ENCODE assay signal across 10 mouse cellular contexts in the genomic region with DNA sequence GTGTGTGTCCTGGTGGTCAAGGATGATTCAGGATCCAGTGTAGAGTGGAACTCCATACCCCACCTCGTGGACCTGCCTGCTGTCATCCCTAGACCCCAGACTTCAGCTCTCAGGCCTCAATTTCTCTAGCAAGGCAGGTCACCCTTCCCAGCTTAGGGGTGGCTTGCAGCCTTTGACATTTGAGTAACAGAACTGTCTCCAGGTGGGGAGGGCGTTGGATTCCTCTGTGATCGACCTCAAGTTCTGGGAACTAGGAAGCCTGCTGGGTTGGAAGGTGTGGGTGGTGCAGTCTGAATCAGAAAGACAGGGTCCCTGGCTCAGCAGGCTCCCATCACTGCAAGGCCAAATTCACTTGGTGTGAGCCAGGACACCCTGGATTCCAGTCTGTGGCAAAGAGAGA. TPM values are rescaled to one million over a fixed set of nuclear protein-coding genes. Genes with fewer than 3 reads are reported as not detected.
DNase-seq lines count a peak whose midpoint lies in the region; ATAC-seq and TF ChIP-seq lines count a peak whose summit lies in the region.
"Had no signal": no experiment of that assay in that cellular context is flagged by ENCODE, and none has a peak within 500 bp of the region (broad histone marks: within the 10 kb centered on the region; RNA-seq: fewer than 3 reads in every experiment).

No protein-coding gene starts in this region.

- TF ChIP-seq POLR2A in MEL (IDR thresholded peaks at IDR 0.05; ENCODE audit: control insufficient read depth in 1 of 2, insufficient read depth in 1 of 2, low read depth in 1 of 2, low read length in 2 of 2, poor library complexity in 1 of 2) = 0 out of 4 replicates have a peak, but pooled peaks of 1 of the 2 experiments have one; percentile 13

- no peaks in the 10 kb centered on the region for H3K27me3 ChIP-seq in kidney, embryonic 15.5 days
- H3K27me3 ChIP-seq in MEL (ENCODE audit: control insufficient read depth in 1 of 2, insufficient read depth in 2 of 2, low read length in 2 of 2) = no peaks in the 10 kb centered on the region
- no peaks in the 10 kb centered on the region for H3K27me3 ChIP-seq in forebrain, embryonic 14.5 days (replicated peaks; ENCODE audit: control insufficient read depth, insufficient read depth, low read length)
- H3K27me3 ChIP-seq in midbrain, embryonic 11.5 days (ENCODE audit: control insufficient read depth, insufficient read depth, low read length) = no peaks in the 10 kb centered on the region
- H3K27me3 ChIP-seq: Patski had no signal

- no peak for TF ChIP-seq RAD21 in MEL (IDR thresholded peaks at IDR 0.05; ENCODE audit: low read depth, low read length)

- H3K27ac ChIP-seq in kidney, embryonic 15.5 days = no peak overlapping the region
- no peak overlapping the region for H3K27ac ChIP-seq in MEL (ENCODE audit: control insufficient read depth, low read depth, low read length)
- no peak overlapping the region for H3K27ac ChIP-seq in forebrain, embryonic 14.5 days (ENCODE audit: low read depth, low read length)
- no peak overlapping the region for H3K27ac ChIP-seq in midbrain, embryonic 11.5 days (ENCODE audit: low read depth, low read length)

- DNase-seq in kidney, postnatal 4 days = no peak
- no peak for DNase-seq in MEL (ENCODE audit: low read depth, low spot score)
- no peak for DNase-seq in forebrain, embryonic 14.5 days (ENCODE audit: low spot score)
- DNase-seq in midbrain, embryonic 11.5 days (ENCODE audit: low spot score, missing footprints) = no peak
- no peak for DNase-seq in retina, postnatal 1 day
- DNase-seq in frontal cortex, postnatal 10 days (ENCODE audit: low spot score in 2 of 2) = no peak
- DNase-seq: gastrocnemius, adult 2 months; kidney, postnatal 25 days had no signal

- peak overlapping the region; percentile 96; the same call in 1 of the 2 replicates for H3K4me2 ChIP-seq in kidney, embryonic 15.5 days
- H3K4me2 ChIP-seq in forebrain, embryonic 14.5 days (ENCODE audit: low read length) = peak overlapping the region; percentile 95; the same call in 1 of the 2 replicates
- no peak overlapping the region for H3K4me2 ChIP-seq in midbrain, embryonic 11.5 days

- no peaks in the 10 kb centered on the region for H3K9me3 ChIP-seq in kidney, embryonic 15.5 days (replicated peaks)
- no peaks in the 10 kb centered on the region for H3K9me3 ChIP-seq in MEL (replicated peaks; ENCODE audit: insufficient read depth, low read length)
- no peaks in the 10 kb centered on the region for H3K9me3 ChIP-seq in forebrain, embryonic 14.5 days (replicated peaks; ENCODE audit: control insufficient read depth, low read length)
- no peaks in the 10 kb centered on the region for H3K9me3 ChIP-seq in midbrain, embryonic 11.5 days (ENCODE audit: control insufficient read depth, low read length)

- no peaks in the 10 kb centered on the region for H3K36me3 ChIP-seq in kidney, embryonic 15.5 days
- peaks cover 0 to 45% of the 10 kb centered on the region in 2 experiments; a peak in 2 of 4 replicates for H3K36me3 ChIP-seq in MEL (ENCODE audit: control insufficient read depth in 1 of 2, insufficient read depth in 2 of 2, low read length in 2 of 2)
- H3K36me3 ChIP-seq in forebrain, embryonic 14.5 days (ENCODE audit: control insufficient read depth, insufficient read depth, low read length) = no peaks in the 10 kb centered on the region
- H3K36me3 ChIP-seq in midbrain, embryonic 11.5 days (ENCODE audit: control insufficient read depth, insufficient read depth, low read length) = no peaks in the 10 kb centered on the region

- H3K4me1 ChIP-seq in kidney, embryonic 15.5 days = peaks cover 86% of the 10 kb centered on the region
- peaks cover 18 to 63% of the 10 kb centered on the region in 2 experiments; a peak in 3 of 4 replicates for H3K4me1 ChIP-seq in MEL (ENCODE audit: control insufficient read depth in 1 of 2, insufficient read depth in 2 of 2, low read length in 2 of 2)
- peaks cover 33% of the 10 kb centered on the region for H3K4me1 ChIP-seq in forebrain, embryonic 14.5 days (ENCODE audit: control insufficient read depth, insufficient read depth, low read length)
- peaks cover 33% of the 10 kb centered on the region for H3K4me1 ChIP-seq in midbrain, embryonic 11.5 days (ENCODE audit: control insufficient read depth, insufficient read depth, low read length)

- H3K79me2 ChIP-seq in MEL (ENCODE audit: control insufficient read depth, insufficient read depth, low read length, poor library complexity) = peaks cover 73% of the 10 kb centered on the region

- no peak for TF ChIP-seq CTCF in MEL (IDR thresholded peaks at IDR 0.05 in 2 of 3, conservative IDR thresholded peaks at IDR 0.05 in 1 of 3; ENCODE audit: control insufficient read depth in 1 of 3, insufficient read depth in 1 of 3, low read depth in 2 of 3, low read length in 3 of 3, poor library complexity in 1 of 3, severe bottlenecking in 1 of 3)

- TF ChIP-seq EP300 in MEL (IDR thresholded peaks at IDR 0.05; ENCODE audit: low read depth in 1 of 2, low read length in 2 of 2) = no peak

- H3K9ac ChIP-seq in kidney, embryonic 15.5 days = peak overlapping the region; percentile 14; the same call in 1 of the 2 replicates
- H3K9ac ChIP-seq in MEL (ENCODE audit: control insufficient read depth, low read depth, low read length, poor library complexity, severe bottlenecking) = peak overlapping the region; percentile 84
- no peak overlapping the region for H3K9ac ChIP-seq in forebrain, embryonic 14.5 days (ENCODE audit: low read length)
- H3K9ac ChIP-seq in midbrain, embryonic 11.5 days (ENCODE audit: low read length) = 0 out of 2 replicates have a peak overlapping the region, but pooled peaks have one; percentile 9

- ATAC-seq in kidney, embryonic 15.5 days (replicated peaks; ENCODE audit: low FRiP score) = no peak
- ATAC-seq in forebrain, embryonic 14.5 days = no peak
- ATAC-seq in midbrain, embryonic 11.5 days (ENCODE audit: low FRiP score) = no peak
- ATAC-seq: Patski had no signal

- WGBS in kidney, embryonic 15.5 days = 64% methylated on average over 3 of the region's 3 CpGs
- 83% methylated on average over 3 of the region's 3 CpGs for WGBS in forebrain, embryonic 14.5 days
- WGBS in midbrain, embryonic 11.5 days = 80% methylated on average over 3 of the region's 3 CpGs

- H3K4me3 ChIP-seq in kidney, embryonic 15.5 days (replicated peaks) = peak overlapping the region; percentile 88; the same call in 1 of the 2 replicates
- peak overlapping the region in 1 of 2 experiments; percentile 88; a peak in 2 of 4 replicates for H3K4me3 ChIP-seq in MEL (ENCODE audit: control insufficient read depth in 1 of 2, insufficient read depth in 1 of 2, low read depth in 2 of 2, low read length in 2 of 2)
- no peak overlapping the region for H3K4me3 ChIP-seq in forebrain, embryonic 14.5 days (ENCODE audit: low read depth, low read length)
- no peak overlapping the region for H3K4me3 ChIP-seq in midbrain, embryonic 11.5 days (ENCODE audit: low read depth, low read length)

TF ChIP-seq in MEL, 35 proteins besides CTCF, POLR2A, EP300 and RAD21:
- TF ChIP-seq GATA1 (IDR thresholded peaks at IDR 0.05; ENCODE audit: low read depth, low read length) (no peak), NRF1 (IDR thresholded peaks at IDR 0.05; ENCODE audit: insufficient read depth, low read depth, low read length, poor library complexity, severe bottlenecking) (no peak)

RNA-seq across cellular contexts. Expression of a gene that starts 2.2 kb away (rescaled TPM):
- polyA plus RNA-seq in kidney, embryonic 15.5 days (2015; fragmentation: Nextera tagmentation; extraction: Ambion mirVana) = 9.9 and 11.2 TPM in 2 replicates
- total RNA-seq in MEL (2012; rRNA removed) = 30.0 and 37.1 TPM in 2 replicates
- 10 to 100 TPM in 1 of 2 experiments, not detected in 1; 51.1 TPM for polyA plus RNA-seq in MEL (2012; ENCODE audit: insufficient read depth in 1 of 2, insufficient read length in 2 of 2, low read depth in 1 of 2, low replicate concordance in 2 of 2, missing spikeins in 1 of 2)
- polyA plus RNA-seq in forebrain, embryonic 14.5 days (2014; fragmentation: Nextera tagmentation; extraction: Ambion mirVana) = 6.2 and 6.6 TPM in 2 replicates
- polyA plus RNA-seq in midbrain, embryonic 11.5 days (2014; fragmentation: Nextera tagmentation; extraction: Ambion mirVana) = 3.1 and 3.2 TPM in 2 replicates

RNA-seq across cellular contexts. Expression of a gene that starts 13.5 kb away (rescaled TPM):
- 23.9 and 29.5 TPM in 2 replicates for polyA plus RNA-seq in kidney, embryonic 15.5 days (2015; fragmentation: Nextera tagmentation; extraction: Ambion mirVana)
- total RNA-seq in MEL (2012; rRNA removed) = 14.3 and 14.7 TPM in 2 replicates
- 10 to 100 TPM in 1 of 2 experiments, not detected in 1; 54.6 TPM for polyA plus RNA-seq in MEL (2012; ENCODE audit: insufficient read depth in 1 of 2, insufficient read length in 2 of 2, low read depth in 1 of 2, low replicate concordance in 2 of 2, missing spikeins in 1 of 2)
- 22.3 and 28.8 TPM in 2 replicates for polyA plus RNA-seq in forebrain, embryonic 14.5 days (2014; fragmentation: Nextera tagmentation; extraction: Ambion mirVana)
- 21.6 and 23.5 TPM in 2 replicates for polyA plus RNA-seq in midbrain, embryonic 11.5 days (2014; fragmentation: Nextera tagmentation; extraction: Ambion mirVana)

RNA-seq across cellular contexts. Expression of a gene that starts 15.2 kb away (rescaled TPM):
- polyA plus RNA-seq in kidney, embryonic 15.5 days (2015; fragmentation: Nextera tagmentation; extraction: Ambion mirVana) = 93.5 and 95.4 TPM in 2 replicates
- 89.6 and 98.5 TPM in 2 replicates for total RNA-seq in MEL (2012; rRNA removed)
- polyA plus RNA-seq in MEL (2012; ENCODE audit: insufficient read depth in 1 of 2, insufficient read length in 2 of 2, low read depth in 1 of 2, low replicate concordance in 2 of 2, missing spikeins in 1 of 2) = 100 to 1,000 TPM in 1 of 2 experiments, 10 to 100 TPM in 1; 96.2 to 136 TPM
- 118 and 126 TPM in 2 replicates for polyA plus RNA-seq in forebrain, embryonic 14.5 days (2014; fragmentation: Nextera tagmentation; extraction: Ambion mirVana)
- polyA plus RNA-seq in midbrain, embryonic 11.5 days (2014; fragmentation: Nextera tagmentation; extraction: Ambion mirVana) = 90.8 and 109 TPM in 2 replicates

RNA-seq across cellular contexts. Expression of a gene that starts 27.8 kb away (rescaled TPM):
- polyA plus RNA-seq in kidney, embryonic 15.5 days (2015; fragmentation: Nextera tagmentation; extraction: Ambion mirVana) = 93.5 and 107 TPM in 2 replicates
- total RNA-seq in MEL (2012; rRNA removed) = 34.2 and 36.5 TPM in 2 replicates
- 100 to 1,000 TPM in 1 of 2 experiments, not detected in 1; 140 TPM for polyA plus RNA-seq in MEL (2012; ENCODE audit: insufficient read depth in 1 of 2, insufficient read length in 2 of 2, low read depth in 1 of 2, low replicate concordance in 2 of 2, missing spikeins in 1 of 2)
- polyA plus RNA-seq in forebrain, embryonic 14.5 days (2014; fragmentation: Nextera tagmentation; extraction: Ambion mirVana) = 57.7 and 61.9 TPM in 2 replicates
- 60.2 and 62.3 TPM in 2 replicates for polyA plus RNA-seq in midbrain, embryonic 11.5 days (2014; fragmentation: Nextera tagmentation; extraction: Ambion mirVana)

RNA-seq across cellular contexts. Expression of a gene that starts 27.8 kb away (rescaled TPM):
- polyA plus RNA-seq in kidney, embryonic 15.5 days (2015; fragmentation: Nextera tagmentation; extraction: Ambion mirVana) = 7.0 and 8.6 TPM in 2 replicates
- total RNA-seq in MEL (2012; rRNA removed) = 7.2 and 7.7 TPM in 2 replicates
- polyA plus RNA-seq in MEL (2012; ENCODE audit: insufficient read depth in 1 of 2, insufficient read length in 2 of 2, low read depth in 1 of 2, low replicate concordance in 2 of 2, missing spikeins in 1 of 2) = 1 to 10 TPM in 1 of 2 experiments, not detected in 1; 7.4 TPM
- polyA plus RNA-seq in forebrain, embryonic 14.5 days (2014; fragmentation: Nextera tagmentation; extraction: Ambion mirVana) = 3.6 and 7.4 TPM in 2 replicates
- 5.4 and 6.9 TPM in 2 replicates for polyA plus RNA-seq in midbrain, embryonic 11.5 days (2014; fragmentation: Nextera tagmentation; extraction: Ambion mirVana)
